Mouse (Mus musculus): ENCODE results near the gene Ptprq.

The Ptprq gene

GRCm38 (mm10) chr10:107492867-107493579 lies 226.8 kb downstream of the Ptprq start:
- DNase-seq (ENCODE audit: extremely low read depth, low read depth), result no peak

- no peak for DNase-seq (ENCODE audit: extremely low read depth, low read depth)
Observed at GRCm38 (mm10) chr10:107488654-107489315, 231.1 kb downstream of the Ptprq start.

GRCm38 (mm10) chr10:107486770-107487169 lies 233.1 kb downstream of the Ptprq start:
- DNase-seq (ENCODE audit: extremely low read depth, low read depth), result no peak

GRCm38 (mm10) chr10:107485870-107486269 lies 234.0 kb downstream of the Ptprq start, which contains the start of gene Myf5:
Gene Myf5 (minus strand): TSS chr10:107486134.
- no peak for DNase-seq (ENCODE audit: extremely low read depth, low read depth)

- no peak for DNase-seq (ENCODE audit: extremely low read depth, low read depth)
Observed at GRCm38 (mm10) chr10:107484050-107484449, 235.8 kb downstream of the Ptprq start.

- DNase-seq (ENCODE audit: extremely low read depth, low read depth), result no peak
Observed at GRCm38 (mm10) chr10:107473497-107473896, 246.4 kb downstream of the Ptprq start.

- no peak for DNase-seq (ENCODE audit: extremely low read depth, low read depth)
Observed at GRCm38 (mm10) chr10:107471712-107472111, 248.1 kb downstream of the Ptprq start.

- no peak for DNase-seq (ENCODE audit: extremely low read depth, low read depth)
Observed at GRCm38 (mm10) chr10:107467819-107468218, 252.0 kb downstream of the Ptprq start.

Measured in MEL-GATA-1-ER (cell line).